Mouse (Mus musculus) B cell, adult 2 months (primary cell): ENCODE measurements around the gene Dcaf6.

Source experiments
- DNase-seq, 2 experiments: peaks; one replicate each; pipeline ENCODE4 v3.0.0; 2022

Dcaf6 gene

DNA sequence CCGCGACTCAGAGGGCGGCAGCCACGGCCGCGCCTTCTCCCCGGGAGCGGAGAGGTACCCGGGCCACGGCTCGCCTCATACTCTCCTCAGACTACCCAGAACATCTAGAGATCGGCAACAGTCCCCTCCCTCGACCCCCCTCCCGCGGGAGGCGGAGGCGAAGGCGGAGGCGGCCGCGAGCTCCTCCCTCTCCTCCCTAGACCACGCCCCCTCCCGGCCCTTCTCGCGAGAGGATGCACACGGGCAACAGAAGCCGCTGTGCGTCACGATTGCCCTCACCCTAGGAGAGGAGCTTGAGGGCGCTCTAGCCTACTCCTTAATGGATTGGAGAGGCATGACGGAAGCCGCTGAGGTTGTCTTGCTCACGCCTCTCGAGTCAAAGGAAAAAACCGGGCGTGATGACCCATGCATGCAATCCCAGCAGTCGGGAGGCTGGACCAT is at the start of gene Dcaf6, which contains the start of gene Mpc2:
Gene Dcaf6 (minus strand): TSS at position 116 of the 441 bp plus-strand sequence.
Gene Mpc2 (plus strand): TSS at position 278 of the 441 bp plus-strand sequence.
- DNase-seq = peak; percentile 100

DNA sequence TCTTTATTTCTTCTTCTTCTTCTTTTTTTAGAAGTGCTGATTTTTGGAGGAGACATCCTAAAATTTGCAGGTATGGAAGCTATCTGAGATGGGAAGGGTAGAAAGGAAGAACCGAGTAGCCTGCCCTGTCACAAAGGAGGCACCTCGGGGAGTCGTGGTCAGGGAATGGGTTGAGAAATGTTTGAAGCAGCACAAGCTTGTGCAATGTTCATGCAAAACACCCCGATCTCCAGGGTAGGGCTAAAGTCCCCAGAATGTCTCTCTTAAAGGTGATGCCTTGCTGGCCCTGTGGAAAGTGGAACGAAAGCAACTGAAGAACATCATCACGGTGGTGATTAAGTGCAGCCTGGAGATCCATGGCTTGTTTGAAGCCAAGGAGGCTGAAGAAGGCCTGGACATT is 46.0 kb upstream of the Dcaf6 start:
- DNase-seq = no peak

DNA sequence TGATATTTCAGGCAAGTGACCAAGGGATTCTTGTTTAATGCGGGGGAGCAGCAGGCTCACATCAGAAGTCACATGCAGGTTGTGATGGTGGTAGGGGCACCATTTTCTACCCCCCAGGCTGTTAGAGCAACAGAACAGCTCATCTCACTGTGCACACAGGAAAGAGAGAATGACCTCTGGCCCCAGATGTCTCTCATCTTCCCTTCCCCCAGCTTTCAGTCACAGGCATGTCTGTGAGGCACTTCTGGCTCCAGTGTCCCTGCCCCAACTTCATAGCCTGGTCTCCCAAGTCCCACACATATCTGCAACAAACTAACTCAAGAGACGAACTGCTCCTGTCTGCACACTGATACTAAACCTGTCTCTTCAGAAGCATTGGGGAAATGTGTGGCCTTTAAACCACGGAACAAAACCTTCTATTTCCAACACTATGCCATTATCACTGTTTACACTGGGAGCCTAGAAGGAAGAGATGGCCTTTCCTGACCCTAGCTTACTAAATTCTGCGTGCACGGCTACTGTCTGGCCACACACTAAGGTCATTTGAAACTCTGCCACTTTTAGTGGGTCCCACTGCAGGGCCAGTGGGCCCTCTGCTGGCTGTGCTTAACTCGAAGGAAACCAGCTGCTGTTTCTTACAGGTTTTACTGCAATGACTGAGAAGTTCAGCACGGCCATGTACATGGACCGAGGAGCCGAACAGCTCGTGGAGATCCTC is 43.2 kb upstream of the Dcaf6 start:
- DNase-seq = peak; percentile 22 to 28

DNA sequence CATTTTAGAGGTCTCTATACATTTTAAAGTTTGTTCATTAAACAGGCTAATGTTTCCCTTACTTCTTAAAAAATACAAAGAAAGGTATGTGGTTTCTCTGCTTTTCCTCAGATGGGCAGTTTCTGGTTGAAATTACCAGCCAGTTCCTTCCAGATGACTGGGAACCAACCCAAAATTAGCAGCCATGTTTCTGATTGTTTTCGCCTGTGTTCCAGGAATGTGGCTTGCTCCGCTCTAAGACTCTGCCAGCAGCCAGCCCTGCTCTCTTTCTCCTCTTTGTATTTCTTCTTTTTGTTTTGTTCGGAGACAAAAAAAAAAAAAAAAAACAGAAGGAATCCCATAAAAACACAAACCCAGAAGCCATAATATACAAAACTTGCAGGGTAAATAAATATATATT is 38.6 kb upstream of the Dcaf6 start:
- DNase-seq = no peak

DNA sequence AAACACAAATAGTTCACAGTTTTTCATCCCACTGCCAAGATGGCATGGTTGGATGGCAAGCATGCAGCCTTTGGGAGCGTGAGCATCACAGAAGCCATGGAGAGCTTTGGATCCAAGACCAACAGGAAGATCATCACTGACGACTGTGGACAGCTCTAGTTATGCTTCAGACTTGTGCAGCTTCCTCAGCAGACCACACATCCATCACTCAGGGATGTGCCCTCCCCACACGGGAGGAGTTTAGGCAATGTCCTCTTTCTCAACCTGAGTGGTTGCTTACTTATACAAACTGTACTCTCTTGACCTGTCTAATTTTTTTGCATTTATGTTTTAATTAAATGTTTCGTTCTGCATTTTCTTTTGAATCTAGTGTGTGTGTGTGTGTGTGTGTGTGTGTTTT is 28.9 kb upstream of the Dcaf6 start:
- no peak for DNase-seq

GRCm38 (mm10) chr1:165486108-165486507 is 25.8 kb upstream of the Dcaf6 start:
- DNase-seq = no peak

GRCm38 (mm10) chr1:165484688-165485233 is 24.5 kb upstream of the Dcaf6 start, which contains the start of gene Adcy10:
Gene Adcy10 (plus strand): TSS chr1:165485183.
- DNase-seq = no peak

DNA sequence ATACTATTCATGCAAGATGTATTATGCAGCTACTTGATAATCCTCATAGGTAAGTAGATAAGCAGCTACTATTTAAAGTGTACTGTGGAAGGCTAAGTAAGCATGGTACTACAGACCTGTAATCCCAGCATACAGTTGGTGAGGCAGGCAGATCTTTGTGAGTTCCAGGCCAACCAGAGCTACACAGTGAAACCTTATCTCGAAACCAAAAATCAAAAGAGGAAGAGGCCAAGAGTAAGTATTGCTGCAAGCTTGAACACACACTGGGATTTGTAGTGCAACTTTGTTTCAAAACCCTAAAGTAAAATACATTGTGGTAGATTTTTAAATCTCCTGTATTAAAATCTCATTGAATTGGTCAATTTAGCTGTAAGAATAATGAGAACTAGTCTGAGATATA is 11.2 kb upstream of the Dcaf6 start:
- DNase-seq = peak; percentile 16

DNA sequence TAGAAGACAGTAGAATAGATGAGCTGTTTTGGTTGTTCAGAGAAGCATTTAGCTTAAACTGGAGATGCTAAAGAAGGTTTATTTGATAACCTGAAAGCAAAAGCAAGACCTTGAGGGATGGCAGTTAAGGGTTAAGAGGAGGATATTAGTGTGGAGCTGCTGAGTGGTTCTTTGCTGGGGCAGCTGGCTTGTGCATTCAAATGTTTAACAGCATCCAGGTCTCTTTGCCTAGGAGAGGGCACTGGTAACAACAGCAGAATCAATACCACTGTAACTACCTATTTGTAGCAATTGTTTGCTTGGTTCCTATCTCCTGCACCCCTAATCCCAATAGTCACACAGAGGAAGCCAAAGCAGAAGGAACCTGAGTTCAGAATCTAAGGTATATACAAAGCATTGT is 9.4 kb upstream of the Dcaf6 start:
- DNase-seq = no peak

DNA sequence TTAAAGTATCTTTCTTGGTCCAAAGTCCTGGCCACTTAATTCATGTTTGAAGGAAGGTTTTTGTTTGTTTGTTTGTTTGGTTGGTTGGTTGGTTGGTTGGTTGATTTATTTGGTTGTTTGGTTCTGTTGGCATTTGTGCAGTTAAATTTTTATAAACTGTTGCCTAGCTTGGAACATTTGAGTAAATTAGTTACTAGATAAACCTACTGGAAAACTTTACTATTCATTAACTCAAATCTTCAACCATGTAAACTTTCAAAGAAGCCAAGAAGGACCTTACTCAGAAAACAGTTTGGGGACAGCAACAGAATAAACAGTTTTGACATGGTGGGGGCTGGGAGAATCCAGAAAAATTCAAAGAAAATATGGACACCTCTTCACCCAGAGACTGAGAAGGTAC is 8.7 kb upstream of the Dcaf6 start:
- no peak for DNase-seq

GRCm38 (mm10) chr1:165464574-165464973 is 4.3 kb upstream of the Dcaf6 start:
- DNase-seq = no peak

- no peak for DNase-seq
These were observed 2.6 kb upstream of the Dcaf6 start for GRCm38 (mm10) chr1:165462861-165463260.

- DNase-seq = no peak
These were observed 1.4 kb upstream of the Dcaf6 start for GRCm38 (mm10) chr1:165461681-165462080.

DNA sequence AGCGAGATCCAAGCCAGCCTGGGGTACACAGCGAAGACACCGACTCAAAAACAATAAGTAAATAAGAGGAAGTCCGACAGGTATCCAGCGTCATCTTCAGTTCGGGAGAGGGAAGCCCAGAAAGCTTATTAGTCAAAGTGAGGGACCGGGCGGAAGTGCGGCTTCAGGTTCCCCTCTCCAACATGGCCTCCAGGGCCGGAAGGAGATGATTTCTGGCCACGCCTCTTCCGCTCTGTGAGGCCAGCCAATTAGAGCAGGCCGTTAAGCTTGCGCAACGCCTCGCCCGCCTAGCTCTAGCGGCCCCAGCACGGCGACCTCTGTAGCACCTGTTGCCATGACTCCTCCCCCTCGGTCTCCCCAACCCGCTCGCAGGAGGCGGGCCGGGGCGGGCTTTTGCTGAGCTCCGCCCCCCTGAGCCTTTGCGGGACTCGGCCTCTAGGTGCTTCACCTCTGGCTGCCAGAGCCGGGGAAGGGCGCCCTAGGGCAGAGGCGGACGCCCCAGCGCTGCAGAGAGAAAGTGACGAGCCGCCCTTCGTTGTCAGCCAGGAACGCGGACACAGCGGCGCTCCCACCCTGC is 614 bp upstream of the Dcaf6 start:
- peak; percentile 100 for DNase-seq

DNA sequence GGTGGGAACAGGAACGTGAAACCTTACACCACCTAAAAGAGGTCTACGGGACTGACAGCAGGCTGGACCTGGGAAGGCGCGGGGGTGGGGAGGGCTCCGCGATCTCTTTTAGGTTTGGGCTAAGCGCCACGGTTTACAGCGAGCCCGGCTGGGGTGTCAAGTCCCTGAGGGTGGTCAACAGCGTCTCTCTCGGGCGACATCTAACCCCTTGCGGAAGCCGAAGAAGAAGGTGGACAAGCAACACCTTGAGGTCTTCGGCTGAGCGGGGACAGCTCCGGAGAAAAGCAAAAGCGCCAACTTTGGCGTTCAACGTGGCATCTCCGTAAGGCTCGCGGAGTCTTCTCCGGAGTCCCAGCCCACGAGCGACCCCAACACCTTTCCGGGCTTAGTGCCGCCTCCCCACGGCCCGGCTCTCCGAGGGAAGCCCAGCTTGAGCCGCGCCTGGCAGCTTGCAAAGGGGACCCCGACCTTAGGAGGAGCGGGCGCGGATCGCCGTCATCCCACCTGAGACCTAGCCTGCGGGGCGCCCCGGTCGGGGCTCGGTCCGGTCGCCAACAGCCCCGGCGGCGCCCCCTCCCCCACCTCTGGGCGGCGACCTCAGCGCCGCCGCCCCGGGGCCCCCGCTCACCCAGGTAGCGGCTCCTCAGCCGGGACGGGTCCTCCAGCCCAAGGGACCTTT is 633 bp downstream of the Dcaf6 start:
- DNase-seq = peak; percentile 51 to 58

DNA sequence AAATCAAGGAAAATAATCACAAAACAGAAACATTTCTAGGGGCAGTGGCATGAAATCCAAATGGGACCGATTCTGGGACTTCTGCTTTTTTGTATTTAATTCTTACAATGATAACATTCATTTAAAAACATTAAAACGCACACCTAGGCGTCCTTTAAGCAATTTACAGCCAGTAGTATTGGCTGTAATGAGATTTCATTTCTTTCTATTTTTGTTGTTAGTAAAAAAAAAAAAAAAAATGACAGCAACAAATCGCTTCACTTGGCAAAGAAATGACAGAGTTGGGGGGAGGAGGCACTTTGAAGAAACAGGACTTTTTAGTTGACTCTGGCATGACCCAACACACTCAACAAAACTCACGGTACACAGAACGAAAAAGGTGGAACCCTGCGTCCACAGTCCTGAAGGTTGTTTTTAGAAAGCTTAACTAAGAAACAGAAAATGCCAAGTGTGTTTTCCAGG is 1.2 kb downstream of the Dcaf6 start:
- no peak for DNase-seq

DNA sequence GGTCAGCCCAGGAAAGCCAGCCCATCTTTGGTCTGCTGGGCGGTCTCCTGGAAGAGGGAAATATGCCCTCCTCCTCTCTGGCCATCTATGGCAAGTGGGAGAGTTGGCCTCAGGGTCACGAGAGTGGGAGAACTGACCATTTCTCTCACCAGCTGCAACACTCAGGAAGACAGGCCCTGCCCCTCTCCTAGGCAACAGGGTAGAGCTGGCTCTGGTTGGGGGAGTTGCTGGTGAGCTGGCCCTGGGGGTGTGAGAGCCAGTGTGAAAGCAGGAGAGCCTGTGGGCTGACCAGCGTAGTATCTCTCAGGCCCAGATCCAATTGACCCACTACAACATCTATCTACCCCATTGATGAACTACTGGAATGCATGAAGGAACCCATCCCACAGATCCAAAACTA is 18.6 kb downstream of the Dcaf6 start:
- no peak for DNase-seq

DNA sequence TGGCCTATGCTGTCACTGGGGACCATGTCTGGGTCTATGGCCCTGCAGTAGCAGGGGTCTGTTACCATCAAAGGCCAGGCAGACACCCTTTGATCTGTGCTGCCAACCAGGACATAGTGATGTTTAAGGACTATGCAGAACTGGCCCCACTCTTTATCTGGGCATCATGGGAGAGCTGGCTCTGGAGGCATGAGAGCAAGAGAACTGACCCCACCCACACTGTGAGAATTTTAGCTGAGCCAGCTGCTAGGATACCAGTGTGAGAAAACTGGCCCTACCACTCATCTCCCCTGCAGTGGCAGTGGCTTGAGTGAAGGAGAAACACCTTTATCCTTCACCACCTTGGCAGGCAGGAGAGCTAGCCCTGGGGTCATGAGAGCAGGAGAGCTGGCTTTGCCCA is 19.1 kb downstream of the Dcaf6 start:
- no peak for DNase-seq

DNA sequence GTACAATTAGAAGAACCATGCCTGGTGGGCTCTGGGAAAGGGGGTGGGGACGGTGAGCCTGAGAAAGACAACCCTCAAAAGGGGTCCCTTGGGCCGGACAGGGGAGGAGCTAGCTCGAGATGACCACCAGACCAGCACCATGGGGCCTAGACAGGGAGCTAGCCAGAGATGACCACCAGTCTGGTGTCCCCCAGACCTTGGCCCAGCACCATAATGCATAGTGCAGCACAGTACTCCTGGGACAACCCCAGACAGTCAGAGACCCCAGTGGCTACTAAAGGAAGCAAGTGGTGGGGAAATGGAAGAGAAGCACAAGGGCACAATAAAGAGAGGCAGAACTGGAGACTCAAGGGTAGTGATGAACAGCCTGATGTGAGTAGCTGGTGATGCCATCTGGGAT is 19.5 kb downstream of the Dcaf6 start:
- no peak for DNase-seq

DNA sequence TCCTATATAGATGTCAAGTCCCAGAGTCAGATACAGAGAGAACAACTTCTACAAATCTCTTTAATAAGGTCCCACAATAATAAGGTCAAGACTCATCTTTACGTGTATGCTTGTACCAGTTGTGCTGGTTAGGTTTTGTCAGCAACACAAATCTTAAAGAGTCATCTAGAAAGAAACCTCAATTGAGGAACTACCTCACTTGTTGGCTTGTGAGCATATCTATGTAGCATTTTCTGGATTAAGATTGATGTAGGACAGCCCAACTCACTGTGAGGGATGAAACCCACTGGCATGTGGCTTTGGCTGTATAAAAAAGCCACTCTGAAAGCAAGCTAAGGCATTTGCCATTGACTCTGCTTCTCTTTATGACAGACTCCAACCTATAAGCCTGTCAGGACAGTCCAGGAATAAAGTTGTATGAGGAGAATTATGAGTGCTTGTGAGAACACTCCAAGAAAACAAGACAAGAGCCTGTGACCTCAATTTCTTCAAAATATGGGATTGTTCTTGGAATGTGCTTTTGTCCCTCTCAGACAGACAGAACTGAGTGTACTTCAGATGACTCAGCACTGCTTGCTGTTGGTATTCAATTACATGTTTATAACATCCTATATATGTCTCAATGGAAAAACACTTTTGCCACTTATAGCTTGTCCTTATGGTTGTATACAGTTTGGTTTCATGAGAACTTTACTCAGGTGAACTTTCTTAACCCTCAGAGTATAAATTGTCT is 21.8 kb downstream of the Dcaf6 start:
- DNase-seq = no peak

- DNase-seq = no peak
These were observed 27.4 kb downstream of the Dcaf6 start for GRCm38 (mm10) chr1:165432883-165433282.

GRCm38 (mm10) chr1:165426254-165426653 is 34.0 kb downstream of the Dcaf6 start:
- no peak for DNase-seq

- DNase-seq = no peak
These were observed 38.8 kb downstream of the Dcaf6 start for GRCm38 (mm10) chr1:165421357-165421915.
